Mouse (Mus musculus): ENCODE measurements at regions not wholly inside any gene's neighbourhood (a gene's known extent, or its start where the extent isn't known, plus 50 kb on each side); places are given as distances from the start of the nearest gene placed in this dataset.

- TF ChIP-seq CTCF (IDR thresholded peaks at IDR 0.05; ENCODE audit: low read depth) = no peak
- H3K4me1 ChIP-seq (ENCODE audit: insufficient read depth, low read length) = no peaks in the 10 kb centered on the region
- DNase-seq (ENCODE audit: low spot score) = no peak
- H3K27ac ChIP-seq = no peak overlapping the region
- no peaks in the 10 kb centered on the region for H3K36me3 ChIP-seq (ENCODE audit: insufficient read depth, low read length)
- H3K9me3 ChIP-seq (ENCODE audit: low read length) = no peaks in the 10 kb centered on the region
- H3K4me2 ChIP-seq (ENCODE audit: low read depth, low read length) = no peak overlapping the region
- H3K27me3 ChIP-seq (ENCODE audit: insufficient read depth, low read length) = no peaks in the 10 kb centered on the region
- WGBS = 38% methylated on average over 3 of the region's 3 CpGs
- ATAC-seq = no peak
- no peak overlapping the region for H3K4me3 ChIP-seq (ENCODE audit: low read length)
- no peak overlapping the region for H3K9ac ChIP-seq (replicated peaks; ENCODE audit: low read length)
Measured at GRCm38 (mm10) chr9:27242325-27242724, 56.7 kb upstream of the Igsf9b start.

GRCm38 (mm10) chr9:27240926-27241325 is 58.1 kb upstream of the Igsf9b start:
- Histone ChIP-seq H3K27me3 (ENCODE audit: insufficient read depth, low read length) (no peaks in the 10 kb centered on the region), H3K4me1 (ENCODE audit: insufficient read depth, low read length) (no peaks in the 10 kb centered on the region), H3K4me2 (ENCODE audit: low read depth, low read length) (no peak overlapping the region), H3K36me3 (ENCODE audit: insufficient read depth, low read length) (no peaks in the 10 kb centered on the region), H3K9me3 (ENCODE audit: low read length) (no peaks in the 10 kb centered on the region), H3K9ac (replicated peaks; ENCODE audit: low read length) (no peak overlapping the region), H3K27ac (no peak overlapping the region), H3K4me3 (ENCODE audit: low read length) (no peak overlapping the region)
- 77% methylated on average over 3 of the region's 3 CpGs for WGBS
- no peak for ATAC-seq
- DNase-seq (ENCODE audit: low spot score) = no peak
- no peak for TF ChIP-seq CTCF (IDR thresholded peaks at IDR 0.05; ENCODE audit: low read depth)

- Histone ChIP-seq H3K4me2 (ENCODE audit: low read depth, low read length) (no peak overlapping the region), H3K4me1 (ENCODE audit: insufficient read depth, low read length) (no peaks in the 10 kb centered on the region), H3K9ac (replicated peaks; ENCODE audit: low read length) (no peak overlapping the region), H3K27ac (no peak overlapping the region), H3K4me3 (ENCODE audit: low read length) (no peak overlapping the region), H3K9me3 (ENCODE audit: low read length) (no peaks in the 10 kb centered on the region), H3K36me3 (ENCODE audit: insufficient read depth, low read length) (no peaks in the 10 kb centered on the region), H3K27me3 (ENCODE audit: insufficient read depth, low read length) (no peaks in the 10 kb centered on the region)
- peak; percentile 33 for DNase-seq (ENCODE audit: low spot score)
- no peak for ATAC-seq
- WGBS = 72% methylated on average over 3 of the region's 3 CpGs
- no peak for TF ChIP-seq CTCF (IDR thresholded peaks at IDR 0.05; ENCODE audit: low read depth)
Measured at GRCm38 (mm10) chr9:27240491-27240890, 58.5 kb upstream of the Igsf9b start.

GRCm38 (mm10) chr9:27232692-27233091 is 66.3 kb upstream of the Igsf9b start:
- H3K9ac ChIP-seq (replicated peaks; ENCODE audit: low read length) = no peak overlapping the region
- ATAC-seq = no peak
- WGBS = 65% methylated on average over 4 of the region's 4 CpGs
- no peak overlapping the region for H3K4me3 ChIP-seq (ENCODE audit: low read length)
- H3K4me1 ChIP-seq (ENCODE audit: insufficient read depth, low read length) = no peaks in the 10 kb centered on the region
- no peak overlapping the region for H3K27ac ChIP-seq
- H3K9me3 ChIP-seq (ENCODE audit: low read length) = no peaks in the 10 kb centered on the region
- H3K36me3 ChIP-seq (ENCODE audit: insufficient read depth, low read length) = no peaks in the 10 kb centered on the region
- no peak overlapping the region for H3K4me2 ChIP-seq (ENCODE audit: low read depth, low read length)
- H3K27me3 ChIP-seq (ENCODE audit: insufficient read depth, low read length) = no peaks in the 10 kb centered on the region
- DNase-seq (ENCODE audit: low spot score) = no peak
- no peak for TF ChIP-seq CTCF (IDR thresholded peaks at IDR 0.05; ENCODE audit: low read depth)

GRCm38 (mm10) chr9:27227458-27227857 is 71.5 kb upstream of the Igsf9b start:
- no peak for DNase-seq (ENCODE audit: low spot score)
- no peaks in the 10 kb centered on the region for H3K9me3 ChIP-seq (ENCODE audit: low read length)
- H3K4me3 ChIP-seq (ENCODE audit: low read length) = no peak overlapping the region
- H3K27ac ChIP-seq = no peak overlapping the region
- no peaks in the 10 kb centered on the region for H3K27me3 ChIP-seq (ENCODE audit: insufficient read depth, low read length)
- WGBS = 90% methylated on average over 7 of the region's 7 CpGs
- no peak overlapping the region for H3K9ac ChIP-seq (replicated peaks; ENCODE audit: low read length)
- no peak for TF ChIP-seq CTCF (IDR thresholded peaks at IDR 0.05; ENCODE audit: low read depth)
- H3K4me2 ChIP-seq (ENCODE audit: low read depth, low read length) = no peak overlapping the region
- no peaks in the 10 kb centered on the region for H3K4me1 ChIP-seq (ENCODE audit: insufficient read depth, low read length)
- no peaks in the 10 kb centered on the region for H3K36me3 ChIP-seq (ENCODE audit: insufficient read depth, low read length)
- no peak for ATAC-seq

GRCm38 (mm10) chr9:27221183-27221582 is 66.0 kb upstream of the Jam3 start:
- Histone ChIP-seq H3K9ac (replicated peaks; ENCODE audit: low read length) (no peak overlapping the region), H3K4me1 (ENCODE audit: insufficient read depth, low read length) (no peaks in the 10 kb centered on the region), H3K36me3 (ENCODE audit: insufficient read depth, low read length) (no peaks in the 10 kb centered on the region), H3K4me2 (ENCODE audit: low read depth, low read length) (no peak overlapping the region), H3K9me3 (ENCODE audit: low read length) (no peaks in the 10 kb centered on the region), H3K4me3 (ENCODE audit: low read length) (no peak overlapping the region), H3K27ac (no peak overlapping the region), H3K27me3 (ENCODE audit: insufficient read depth, low read length) (no peaks in the 10 kb centered on the region)
- 78% methylated on average over 7 of the region's 7 CpGs for WGBS
- ATAC-seq (no peak), DNase-seq (ENCODE audit: low spot score) (no peak)
- peak; percentile 51 for TF ChIP-seq CTCF (IDR thresholded peaks at IDR 0.05; ENCODE audit: low read depth)

GRCm38 (mm10) chr9:27216024-27216423 is 60.8 kb upstream of the Jam3 start:
- no peaks in the 10 kb centered on the region for H3K4me1 ChIP-seq (ENCODE audit: insufficient read depth, low read length)
- H3K9me3 ChIP-seq (ENCODE audit: low read length) = no peaks in the 10 kb centered on the region
- no peak overlapping the region for H3K4me3 ChIP-seq (ENCODE audit: low read length)
- no peaks in the 10 kb centered on the region for H3K27me3 ChIP-seq (ENCODE audit: insufficient read depth, low read length)
- 63% methylated on average over 7 of the region's 7 CpGs for WGBS
- DNase-seq (ENCODE audit: low spot score) = peak; percentile 31
- no peak for TF ChIP-seq CTCF (IDR thresholded peaks at IDR 0.05; ENCODE audit: low read depth)
- ATAC-seq = 0 out of 2 replicates have a peak, but pooled peaks have one; percentile 35
- H3K4me2 ChIP-seq (ENCODE audit: low read depth, low read length) = no peak overlapping the region
- no peaks in the 10 kb centered on the region for H3K36me3 ChIP-seq (ENCODE audit: insufficient read depth, low read length)
- no peak overlapping the region for H3K9ac ChIP-seq (replicated peaks; ENCODE audit: low read length)
- no peak overlapping the region for H3K27ac ChIP-seq

All from hindbrain, postnatal 0 days (tissue).